Mouse (Mus musculus) stomach, postnatal 0 days (tissue): Measurements from ENCODE around the gene Plekhn1.

Source experiments
- CTCF ChIP-seq: IDR thresholded peaks from 2 replicates; pipeline ENCODE4 v1.5.1; 2016; ENCODE audit warnings: antibody characterized with exemption, low read depth, mild to moderate bottlenecking, moderate library complexity
- EP300 ChIP-seq: optimal IDR thresholded peaks from 2 replicates; pipeline ENCODE3; 2016; ENCODE audit warnings: antibody characterized with exemption

GRCm38 (mm10) chr4:156213134-156213533, 21.5 kb downstream of the Plekhn1 start:
- TF ChIP-seq CTCF (no peak), EP300 (no peak)
